Mouse (Mus musculus) heart, adult 2 months (tissue): Measurements from ENCODE around the gene Gdpd3. TPM values are rescaled to one million over a fixed set of nuclear protein-coding genes. Genes with fewer than 3 reads are reported as not detected.
A peak's percentile ranks its signal among the peaks of the same experiment; 100 is the strongest.
"Not testable (repeated sequence)": the region's sequence is repeated elsewhere in the genome, so short reads cannot be mapped to it uniquely, and the experiment has no call there.

ENCODE experiments used
- DNase-seq, 2 experiments: peaks; one replicate each; pipeline ENCODE4 v3.0.0; 2021
- H3K27ac ChIP-seq: fragments of 200-600 bp; 2 replicates; pipeline ENCODE4 v1.8.1; 2022
- H3K27me3 ChIP-seq: fragments of 200-500 bp; 2 replicates; pipeline ENCODE4 v1.6.1; 2012; ENCODE audit warnings: mild to moderate bottlenecking, low read length, inconsistent platforms, mixed read lengths; ENCODE audit not compliant: control insufficient read depth, insufficient read depth
- H3K36me3 ChIP-seq: fragments of 200-500 bp; 2 replicates; pipeline ENCODE4 v1.6.1; 2012; ENCODE audit warnings: low read length, inconsistent platforms; ENCODE audit not compliant: control insufficient read depth, insufficient read depth
- H3K4me1 ChIP-seq: fragments of 200-500 bp; 2 replicates; pipeline ENCODE4 v1.6.1; 2011; ENCODE audit warnings: low read length; ENCODE audit not compliant: control insufficient read depth, insufficient read depth
- H3K4me3 ChIP-seq: fragments of 200-600 bp; 2 replicates; pipeline ENCODE4 v1.8.1; 2022
- H3K79me2 ChIP-seq: fragments of 200-500 bp; replicated peaks from 2 replicates; pipeline ENCODE4 v1.6.1; 2012; ENCODE audit warnings: mild to moderate bottlenecking, inconsistent platforms, low read length, moderate library complexity, mixed read lengths; ENCODE audit not compliant: control insufficient read depth, insufficient read depth
- H3K9ac ChIP-seq: fragments of 200-500 bp; 2 replicates; pipeline ENCODE4 v1.6.1; 2012; ENCODE audit warnings: low read depth, mild to moderate bottlenecking, control low read depth, inconsistent platforms, low read length, mixed read lengths
- CTCF ChIP-seq: fragments of 200-600 bp; IDR thresholded peaks from 2 replicates; pipeline ENCODE4 v1.8.1; 2022; ENCODE audit warnings: antibody characterized with exemption, mild to moderate bottlenecking, moderate library complexity
- EP300 ChIP-seq: fragments of 200-500 bp; IDR thresholded peaks from 2 replicates; pipeline ENCODE4 v1.6.1; 2011; ENCODE audit warnings: low read depth, low read length, control low read depth; ENCODE audit not compliant: insufficient read depth
- POLR2A ChIP-seq: fragments of 200-500 bp; IDR thresholded peaks from 2 replicates; pipeline ENCODE4 v1.6.1; 2011; ENCODE audit warnings: mild to moderate bottlenecking, low read depth, low read length, control low read depth; ENCODE audit not compliant: insufficient read depth
- WGBS: fragments of 180-500 bp; shearing (Covaris S2); methylation state at CpG from one replicate; pipeline ENCODE4 v1.1.7; 2018; 5-methylcytosine and 5-hydroxymethylcytosine counted together
- intact Hi-C: fragments of 180-260 bp; cut with DNase I; formaldehyde crosslinking; loops from one replicate; pipeline ENCODE4 v1.15.1; 2025
- long read RNA-seq: library from polyadenylated mRNA; stranded (forward); transcript quantifications from one replicate; pipeline ENCODE4 v2.0.0, GENCODE M21; 2021
- polyA plus RNA-seq: library from polyadenylated mRNA; depleted of rRNA; stranded (reverse); fragments of >200 nt; gene quantifications from 2 replicates; pipeline ENCODE4 v1.2.3, GENCODE M21; 2012; rRNA removed
- total RNA-seq, 2 experiments: library from RNA; stranded (reverse); gene quantifications; 2 replicates each; pipeline ENCODE4 v1.2.3; 2021

Gdpd3 gene
- 1 to 10 TPM; 1.3 TPM for total RNA-seq
- 4.3 and 75.7 TPM in 2 replicates for polyA plus RNA-seq
- long read RNA-seq: 0 reads

- Histone ChIP-seq H3K4me3 (no peak within 1 kb of the TSS), H3K79me2 (no peaks in the 10 kb centered on the region), H3K36me3 (peaks cover 3% of the 10 kb centered on the region; the same call in 1 of the 2 replicates), H3K4me1 (peaks cover 4% of the 10 kb centered on the region), H3K9ac (no peak within 1 kb of the TSS), H3K27me3 (no peaks in the 10 kb centered on the region), H3K27ac (no peak within 1 kb of the TSS)
- WGBS: 94% methylated on average over 16 of the region's 16 CpGs
- DNase-seq: no peak
- TF ChIP-seq CTCF: no peak
- TF ChIP-seq EP300: no peak
- TF ChIP-seq POLR2A: no peak
- intact Hi-C loops: no loop called here
Observed at GRCm38 (mm10) chr7:126766201-126766600, at the start of gene Gdpd3. Gene Gdpd3 (plus strand): TSS chr7:126766334.

GRCm38 (mm10) chr7:126717566-126717965, 48.6 kb upstream of the Gdpd3 start:
- intact Hi-C loops: no loop called here
- no peak overlapping the region for H3K4me3 ChIP-seq
- no peak for DNase-seq
- H3K27ac ChIP-seq: no peak overlapping the region
- H3K9ac ChIP-seq: no peak overlapping the region
- 81% methylated on average over 3 of the region's 3 CpGs for WGBS
- no peaks in the 10 kb centered on the region for H3K4me1 ChIP-seq
- TF ChIP-seq POLR2A: no peak
- TF ChIP-seq EP300: no peak
- TF ChIP-seq CTCF: no peak
- H3K79me2 ChIP-seq: no peaks in the 10 kb centered on the region
- no peaks in the 10 kb centered on the region for H3K27me3 ChIP-seq
- H3K36me3 ChIP-seq: no peaks in the 10 kb centered on the region

- intact Hi-C loops: no loop called here
Observed at GRCm38 (mm10) chr7:126718787-126719337, 47.3 kb upstream of the Gdpd3 start.

GRCm38 (mm10) chr7:126721635-126722034, 44.5 kb upstream of the Gdpd3 start:
- no peak overlapping the region for H3K4me3 ChIP-seq
- 91% methylated on average over 13 of the region's 13 CpGs for WGBS
- DNase-seq: no peak
- H3K27ac ChIP-seq: no peak overlapping the region
- H3K79me2 ChIP-seq: no peaks in the 10 kb centered on the region
- H3K9ac ChIP-seq: no peak overlapping the region
- H3K36me3 ChIP-seq: no peaks in the 10 kb centered on the region
- intact Hi-C loops: no loop called here
- no peaks in the 10 kb centered on the region for H3K4me1 ChIP-seq
- TF ChIP-seq CTCF (no peak), EP300 (no peak), POLR2A (no peak)
- no peaks in the 10 kb centered on the region for H3K27me3 ChIP-seq

More at GRCm38 (mm10) chr7:126718787-126719337, 47.3 kb upstream of the Gdpd3 start:
- Histone ChIP-seq H3K27me3 (no peaks in the 10 kb centered on the region), H3K9ac (no peak overlapping the region), H3K4me3 (no peak overlapping the region), H3K79me2 (no peaks in the 10 kb centered on the region), H3K27ac (no peak overlapping the region), H3K36me3 (no peaks in the 10 kb centered on the region), H3K4me1 (no peaks in the 10 kb centered on the region)
- peak; percentile 7; the same call in 1 of the 2 replicates for TF ChIP-seq CTCF
- no peak for TF ChIP-seq EP300
- no peak for DNase-seq
- WGBS: 91% methylated on average over 5 of the region's 5 CpGs

GRCm38 (mm10) chr7:126725077-126725476, 41.1 kb upstream of the Gdpd3 start:
- Histone ChIP-seq H3K27ac (no peak overlapping the region), H3K36me3 (no peaks in the 10 kb centered on the region), H3K9ac (no peak overlapping the region), H3K4me3 (no peak overlapping the region), H3K4me1 (no peaks in the 10 kb centered on the region), H3K79me2 (no peaks in the 10 kb centered on the region), H3K27me3 (no peaks in the 10 kb centered on the region)
- intact Hi-C loops: no loop called here
- WGBS: 49% methylated on average over 3 of the region's 3 CpGs
- TF ChIP-seq EP300 (no peak), POLR2A (no peak), CTCF (no peak)
- no peak for DNase-seq

- no peak for DNase-seq
- TF ChIP-seq EP300 (no peak), CTCF (no peak), POLR2A (no peak)
- Histone ChIP-seq H3K9ac (no peak overlapping the region), H3K79me2 (no peaks in the 10 kb centered on the region), H3K27me3 (no peaks in the 10 kb centered on the region), H3K27ac (no peak overlapping the region), H3K4me1 (no peaks in the 10 kb centered on the region), H3K36me3 (no peaks in the 10 kb centered on the region), H3K4me3 (no peak overlapping the region)
- 66% methylated on average over 5 of the region's 5 CpGs for WGBS
- intact Hi-C loops: no loop called here
Observed at GRCm38 (mm10) chr7:126725667-126726066, 40.5 kb upstream of the Gdpd3 start.

GRCm38 (mm10) chr7:126730256-126730789, 35.8 kb upstream of the Gdpd3 start:
- H3K36me3 ChIP-seq, intact Hi-C loops, H3K4me3 ChIP-seq, H3K9ac ChIP-seq, DNase-seq, H3K4me1 ChIP-seq, H3K27me3 ChIP-seq, H3K79me2 ChIP-seq, H3K27ac ChIP-seq: not testable (repeated sequence)
- 76% methylated on average over 4 of the region's 4 CpGs for WGBS
